Mouse (Mus musculus) T-helper 17 cell (primary cell): ENCODE measurements at regions not wholly inside any gene's neighbourhood (a gene's known extent, or its start where the extent isn't known, plus 50 kb on each side); places are given as distances from the start of the nearest gene placed in this dataset.
"Not testable (repeated sequence)": the region's sequence is repeated elsewhere in the genome, so short reads cannot be mapped to it uniquely, and the experiment has no call there.

ENCODE experiments used
- in situ Hi-C, 2 experiments: fragments of 300-600 bp; cut with MboI, MseI; formaldehyde crosslinking; loops; 1 replicate in 1 of 2; 2 replicates in 1 of 2; pipeline ENCODE4 v1.15.1; 2025; ENCODE audit warnings: high pct_unique_total_duplicates in 2 of 2

DNA sequence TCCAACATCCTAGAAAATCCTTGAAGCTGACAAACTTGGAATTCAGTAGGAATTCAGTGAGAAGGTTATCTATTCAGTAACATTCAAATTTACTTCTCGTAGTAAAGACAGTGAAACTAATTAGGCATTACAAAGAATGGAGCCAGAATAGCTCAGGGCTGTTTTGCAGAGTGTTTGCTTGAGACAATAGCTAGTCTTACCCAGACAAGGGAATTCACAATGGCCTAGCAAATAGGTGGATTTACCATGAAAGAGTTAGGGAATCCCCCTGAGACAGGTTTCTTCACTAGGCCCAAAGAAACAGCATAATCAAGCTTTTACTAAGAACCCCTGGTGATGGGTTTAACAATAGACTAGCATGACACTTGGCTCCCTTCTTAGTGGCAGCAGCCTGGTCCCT lies 699.2 kb upstream of the Dmd start:
- in situ Hi-C loops, result not testable (repeated sequence)

- in situ Hi-C loops, result loop anchor here in 1 of 2 experiments (10.0 kb wide), 1 partner anchor 478 kb away; no protein-coding TSS in a partner anchor
Measured at GRCm38 (mm10) chrX:82282376-82282775, 666.3 kb upstream of the Dmd start.

DNA sequence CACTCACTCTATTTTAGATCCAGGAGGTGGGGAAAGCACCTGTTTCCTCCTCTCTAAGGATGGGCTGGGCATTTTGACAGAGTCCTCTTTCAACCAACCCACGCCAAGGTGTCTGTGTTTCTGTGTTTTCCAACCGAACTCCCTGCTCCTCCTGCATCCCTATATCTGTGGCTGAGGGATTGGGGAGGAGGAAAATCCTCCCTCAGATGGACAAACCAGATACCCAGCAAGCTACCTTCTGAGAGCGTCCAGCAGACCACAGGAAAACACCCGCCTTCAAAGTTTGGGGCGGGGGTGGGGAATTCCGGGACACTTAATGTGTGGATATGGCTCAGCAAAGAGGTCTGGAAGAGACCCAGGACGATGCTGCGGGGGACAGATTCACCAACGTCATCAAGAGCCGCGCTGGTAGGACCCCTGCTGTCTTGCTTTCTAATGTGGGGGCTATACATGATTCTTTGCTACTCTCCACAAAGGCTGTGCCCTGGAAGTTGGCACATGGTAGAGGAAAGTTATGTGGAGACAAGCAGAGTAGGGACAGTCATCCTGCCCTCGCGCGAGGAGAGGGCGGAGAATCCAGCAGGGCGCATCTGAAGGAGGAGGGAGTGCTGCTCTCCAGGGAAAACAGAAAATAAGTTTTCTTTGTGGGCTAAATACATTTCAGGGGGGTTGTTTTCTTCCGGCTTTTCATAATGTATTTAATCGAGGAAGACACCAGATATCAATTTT lies 637.7 kb upstream of the Dmd start:
- in situ Hi-C loops, result no loop called here
